Mouse (Mus musculus): ENCODE results near the gene Slc26a9. TPM values are rescaled to one million over a fixed set of nuclear protein-coding genes. Genes with fewer than 3 reads are reported as not detected.

Gene Slc26a9
- not detected for polyA plus RNA-seq (2014; fragmentation: Illumina TruSeq; extraction: RNeasy Lipid Tissue Mini Kit (QIAGEN cat#74804); ENCODE audit: low read depth, low replicate concordance)

DNA sequence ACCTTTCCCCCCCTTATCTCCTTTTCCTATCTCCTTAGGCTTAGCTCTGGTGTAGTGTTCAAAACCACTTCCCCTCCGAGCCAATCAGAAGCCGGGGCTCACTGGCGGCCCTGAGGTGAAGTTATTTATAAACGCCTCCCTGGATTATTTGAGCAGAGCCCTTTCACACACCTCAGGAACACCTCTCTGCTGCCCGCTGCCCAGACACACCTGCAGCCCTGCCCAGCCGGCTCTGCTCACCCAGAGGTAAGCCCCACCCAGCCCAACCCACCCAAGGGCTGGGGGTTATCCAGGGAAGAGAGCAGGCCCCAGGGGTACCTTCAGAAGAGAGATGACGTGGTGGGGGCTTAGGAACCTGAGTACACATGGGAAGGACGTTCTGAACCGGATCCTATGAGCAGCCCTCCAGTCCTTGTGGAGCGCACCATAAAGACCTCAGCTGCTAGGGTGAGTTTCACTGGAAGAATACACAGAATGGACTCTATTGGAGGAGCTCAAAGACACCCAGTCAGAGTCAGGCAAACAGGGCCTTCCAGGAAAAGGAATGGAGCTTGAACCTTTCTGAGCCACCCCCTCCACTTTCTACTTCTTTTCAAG, at the start of gene Slc26a9:
Gene Slc26a9, plus strand, starts transcription at position 155 of the 597 bp plus-strand sequence.

DNA sequence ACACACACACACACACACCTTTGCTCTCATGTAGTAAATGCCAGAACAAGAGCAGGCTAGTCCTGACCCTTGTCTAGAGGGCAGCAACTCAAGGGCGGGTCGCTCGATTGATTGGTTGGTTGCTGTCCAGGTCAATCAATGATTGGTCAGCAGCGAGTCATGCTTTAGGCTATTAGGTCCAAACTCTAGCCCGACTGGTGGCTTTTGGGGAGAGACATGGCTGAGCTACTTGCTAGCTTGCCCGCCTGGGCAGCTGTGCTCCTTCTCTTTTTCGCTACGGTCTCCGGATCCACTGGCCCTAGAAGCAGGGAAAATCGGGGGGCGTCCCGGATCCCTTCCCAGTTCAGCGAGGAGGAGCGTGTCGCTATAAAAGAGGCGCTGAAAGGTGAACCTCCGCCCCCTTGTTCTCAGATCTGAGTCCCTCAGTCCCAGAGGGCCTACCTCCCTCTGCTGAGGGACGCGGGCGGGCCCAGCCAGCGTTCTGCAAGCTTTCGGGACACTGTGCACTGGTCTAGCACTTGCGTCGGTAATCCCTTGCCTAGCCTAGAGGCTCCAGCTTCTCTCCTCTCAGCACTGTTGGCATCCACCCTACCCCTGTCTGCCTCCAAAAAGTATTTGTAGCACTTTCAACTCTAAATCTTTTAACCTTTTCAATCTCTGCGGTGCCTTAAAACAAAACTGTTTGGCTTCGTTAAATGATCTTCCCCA, 53.5 kb downstream of the Slc26a9 start, which contains the start of gene Pm20d1:
Gene Pm20d1, plus strand, starts transcription at position 180 of the 708 bp plus-strand sequence.

Other genes starting within 250 kb of the Slc26a9 start
- gene Srgap2, start 216.7 kb upstream of the Slc26a9 start, polyA plus RNA-seq (2014; fragmentation: Illumina TruSeq; extraction: RNeasy Lipid Tissue Mini Kit (QIAGEN cat#74804); ENCODE audit: low read depth, low replicate concordance), result 10.7 TPM
- gene Fam72a, start 216.1 kb upstream of the Slc26a9 start, polyA plus RNA-seq (2014; fragmentation: Illumina TruSeq; extraction: RNeasy Lipid Tissue Mini Kit (QIAGEN cat#74804); ENCODE audit: low read depth, low replicate concordance), result 1.5 TPM
- gene Avpr1b, start 144.8 kb upstream of the Slc26a9 start, polyA plus RNA-seq (2014; fragmentation: Illumina TruSeq; extraction: RNeasy Lipid Tissue Mini Kit (QIAGEN cat#74804); ENCODE audit: low read depth, low replicate concordance), result not detected
- gene Ctse, start 105.7 kb upstream of the Slc26a9 start, polyA plus RNA-seq (2014; fragmentation: Illumina TruSeq; extraction: RNeasy Lipid Tissue Mini Kit (QIAGEN cat#74804); ENCODE audit: low read depth, low replicate concordance), result 2.5 TPM
- gene Rab7b, start 55.3 kb upstream of the Slc26a9 start, polyA plus RNA-seq (2014; fragmentation: Illumina TruSeq; extraction: RNeasy Lipid Tissue Mini Kit (QIAGEN cat#74804); ENCODE audit: low read depth, low replicate concordance), result 1.2 TPM
- gene Pm20d1, start 53.4 kb downstream of the Slc26a9 start, polyA plus RNA-seq (2014; fragmentation: Illumina TruSeq; extraction: RNeasy Lipid Tissue Mini Kit (QIAGEN cat#74804); ENCODE audit: low read depth, low replicate concordance), result 22.5 TPM
- 5.9 TPM for gene Slc41a1, start 83.5 kb downstream of the Slc26a9 start, polyA plus RNA-seq (2014; fragmentation: Illumina TruSeq; extraction: RNeasy Lipid Tissue Mini Kit (QIAGEN cat#74804); ENCODE audit: low read depth, low replicate concordance)
- gene Rab29, start 123.2 kb downstream of the Slc26a9 start, polyA plus RNA-seq (2014; fragmentation: Illumina TruSeq; extraction: RNeasy Lipid Tissue Mini Kit (QIAGEN cat#74804); ENCODE audit: low read depth, low replicate concordance), result 7.1 TPM
- gene Nucks1, start 166.5 kb downstream of the Slc26a9 start, polyA plus RNA-seq (2014; fragmentation: Illumina TruSeq; extraction: RNeasy Lipid Tissue Mini Kit (QIAGEN cat#74804); ENCODE audit: low read depth, low replicate concordance), result 89.1 TPM
- gene Slc45a3, start 218.9 kb downstream of the Slc26a9 start, polyA plus RNA-seq (2014; fragmentation: Illumina TruSeq; extraction: RNeasy Lipid Tissue Mini Kit (QIAGEN cat#74804); ENCODE audit: low read depth, low replicate concordance), result 5.8 TPM

Measured in kidney, adult 10 weeks (tissue).